Mouse (Mus musculus): ENCODE results near the gene Hax1. TPM values are rescaled to one million over a fixed set of nuclear protein-coding genes. Genes with fewer than 3 reads are reported as not detected.

Gene Hax1
- polyA plus RNA-seq (2016; fragmentation: Nextera tagmentation; extraction: Ambion mirVana) = 200 and 206 TPM in 2 replicates

GRCm38 (mm10) chr3:89998612-89999054, at the start of gene Hax1:
Gene Hax1 (minus strand): TSS chr3:89998780.
- H3K36me3 ChIP-seq (replicated peaks) = peaks cover 74% of the 10 kb centered on the region
- H3K4me1 ChIP-seq = peaks cover 23% of the 10 kb centered on the region
- H3K9me3 ChIP-seq = no peaks in the 10 kb centered on the region
- H3K4me3 ChIP-seq = peak within 1 kb of the TSS; percentile 77
- H3K27me3 ChIP-seq (replicated peaks; ENCODE audit: low read depth, poor library complexity, severe bottlenecking) = no peaks in the 10 kb centered on the region
- DNase-seq (ENCODE audit: low spot score) = peak; percentile 95
- peak within 1 kb of the TSS; percentile 94 for H3K27ac ChIP-seq (replicated peaks)
- WGBS = under 1% methylated on average over 26 of the region's 26 CpGs

- no peak for DNase-seq (ENCODE audit: low spot score)
- Histone ChIP-seq H3K4me1 (no peaks in the 10 kb centered on the region), H3K4me3 (no peak overlapping the region), H3K9me3 (no peaks in the 10 kb centered on the region), H3K27ac (replicated peaks) (no peak overlapping the region), H3K27me3 (replicated peaks; ENCODE audit: low read depth, poor library complexity, severe bottlenecking) (no peaks in the 10 kb centered on the region), H3K36me3 (replicated peaks) (peaks cover 100% of the 10 kb centered on the region)
- 98% methylated on average over 1 of the region's 1 CpGs for WGBS
These were observed 37.7 kb upstream of the Hax1 start for GRCm38 (mm10) chr3:90036263-90036662.

GRCm38 (mm10) chr3:90034653-90035052, 36.1 kb upstream of the Hax1 start:
- DNase-seq (ENCODE audit: low spot score) = no peak
- 90% methylated on average over 2 of the region's 2 CpGs for WGBS

GRCm38 (mm10) chr3:90016626-90017025, 18.0 kb upstream of the Hax1 start:
- Histone ChIP-seq H3K27ac (replicated peaks) (no peak overlapping the region), H3K27me3 (replicated peaks; ENCODE audit: low read depth, poor library complexity, severe bottlenecking) (no peaks in the 10 kb centered on the region), H3K4me1 (no peaks in the 10 kb centered on the region), H3K4me3 (no peak overlapping the region), H3K36me3 (replicated peaks) (peaks cover 100% of the 10 kb centered on the region), H3K9me3 (no peaks in the 10 kb centered on the region)
- no peak for DNase-seq (ENCODE audit: low spot score)
- WGBS = 94% methylated on average over 4 of the region's 4 CpGs

More at GRCm38 (mm10) chr3:90034653-90035052, 36.1 kb upstream of the Hax1 start:
- Histone ChIP-seq H3K4me3 (no peak overlapping the region), H3K4me1 (no peaks in the 10 kb centered on the region), H3K36me3 (replicated peaks) (peaks cover 100% of the 10 kb centered on the region), H3K27me3 (replicated peaks; ENCODE audit: low read depth, poor library complexity, severe bottlenecking) (no peaks in the 10 kb centered on the region), H3K9me3 (no peaks in the 10 kb centered on the region), H3K27ac (replicated peaks) (no peak overlapping the region)

- DNase-seq (ENCODE audit: low spot score) = no peak
- H3K9me3 ChIP-seq = no peaks in the 10 kb centered on the region
- 89% methylated on average over 2 of the region's 2 CpGs for WGBS
- no peak overlapping the region for H3K27ac ChIP-seq (replicated peaks)
- H3K36me3 ChIP-seq (replicated peaks) = peaks cover 100% of the 10 kb centered on the region
- no peaks in the 10 kb centered on the region for H3K27me3 ChIP-seq (replicated peaks; ENCODE audit: low read depth, poor library complexity, severe bottlenecking)
- H3K4me3 ChIP-seq = no peak overlapping the region
- no peaks in the 10 kb centered on the region for H3K4me1 ChIP-seq
These were observed 11.7 kb upstream of the Hax1 start for GRCm38 (mm10) chr3:90010291-90010690.

GRCm38 (mm10) chr3:90004091-90004796, 5.7 kb upstream of the Hax1 start:
- Histone ChIP-seq H3K9me3 (no peaks in the 10 kb centered on the region), H3K27me3 (replicated peaks; ENCODE audit: low read depth, poor library complexity, severe bottlenecking) (no peaks in the 10 kb centered on the region), H3K4me3 (no peak overlapping the region), H3K36me3 (replicated peaks) (peaks cover 95% of the 10 kb centered on the region), H3K4me1 (peaks cover 7% of the 10 kb centered on the region), H3K27ac (replicated peaks) (no peak overlapping the region)
- DNase-seq (ENCODE audit: low spot score) = no peak
- WGBS = 84% methylated on average over 3 of the region's 3 CpGs

GRCm38 (mm10) chr3:89999830-90000229, 1.2 kb upstream of the Hax1 start:
- H3K27me3 ChIP-seq (replicated peaks; ENCODE audit: low read depth, poor library complexity, severe bottlenecking) = no peaks in the 10 kb centered on the region
- peak overlapping the region; percentile 77 for H3K4me3 ChIP-seq
- 85% methylated on average over 4 of the region's 4 CpGs for WGBS
- no peak for DNase-seq (ENCODE audit: low spot score)
- peaks cover 75% of the 10 kb centered on the region for H3K36me3 ChIP-seq (replicated peaks)
- H3K27ac ChIP-seq (replicated peaks) = peak overlapping the region; percentile 94
- H3K4me1 ChIP-seq = peaks cover 23% of the 10 kb centered on the region
- no peaks in the 10 kb centered on the region for H3K9me3 ChIP-seq

GRCm38 (mm10) chr3:89999090-89999489, 510 bp upstream of the Hax1 start:
- Histone ChIP-seq H3K27ac (replicated peaks) (peak overlapping the region; percentile 94), H3K4me1 (peaks cover 23% of the 10 kb centered on the region), H3K9me3 (no peaks in the 10 kb centered on the region), H3K36me3 (replicated peaks) (peaks cover 74% of the 10 kb centered on the region), H3K27me3 (replicated peaks; ENCODE audit: low read depth, poor library complexity, severe bottlenecking) (no peaks in the 10 kb centered on the region), H3K4me3 (peak overlapping the region; percentile 77)
- WGBS = 12% methylated on average over 8 of the region's 8 CpGs
- DNase-seq (ENCODE audit: low spot score) = peak; percentile 71

GRCm38 (mm10) chr3:89997791-89998495, 637 bp downstream of the Hax1 start:
- peak; percentile 61 for DNase-seq (ENCODE audit: low spot score)
- H3K4me1 ChIP-seq = peaks cover 23% of the 10 kb centered on the region
- H3K4me3 ChIP-seq = peak overlapping the region; percentile 77
- WGBS = 11% methylated on average over 23 of the region's 23 CpGs
- H3K27me3 ChIP-seq (replicated peaks; ENCODE audit: low read depth, poor library complexity, severe bottlenecking) = no peaks in the 10 kb centered on the region
- H3K9me3 ChIP-seq = no peaks in the 10 kb centered on the region
- H3K27ac ChIP-seq (replicated peaks) = peak overlapping the region; percentile 94
- peaks cover 72% of the 10 kb centered on the region for H3K36me3 ChIP-seq (replicated peaks)

- Histone ChIP-seq H3K27ac (replicated peaks) (no peak overlapping the region), H3K4me3 (no peak overlapping the region), H3K9me3 (no peaks in the 10 kb centered on the region), H3K4me1 (peaks cover 23% of the 10 kb centered on the region), H3K36me3 (replicated peaks) (peaks cover 51% of the 10 kb centered on the region), H3K27me3 (replicated peaks; ENCODE audit: low read depth, poor library complexity, severe bottlenecking) (no peaks in the 10 kb centered on the region)
- WGBS = 89% methylated on average over 5 of the region's 5 CpGs
- no peak for DNase-seq (ENCODE audit: low spot score)
These were observed 3.6 kb downstream of the Hax1 start for GRCm38 (mm10) chr3:89994807-89995515.

- H3K27ac ChIP-seq (replicated peaks) = no peak overlapping the region
- H3K27me3 ChIP-seq (replicated peaks; ENCODE audit: low read depth, poor library complexity, severe bottlenecking) = no peaks in the 10 kb centered on the region
- H3K36me3 ChIP-seq (replicated peaks) = peaks cover 8% of the 10 kb centered on the region
- H3K4me3 ChIP-seq = no peak overlapping the region
- no peaks in the 10 kb centered on the region for H3K4me1 ChIP-seq
- H3K9me3 ChIP-seq = no peaks in the 10 kb centered on the region
- no peak for DNase-seq (ENCODE audit: low spot score)
- WGBS = 90% methylated on average over 4 of the region's 4 CpGs
These were observed 10.8 kb downstream of the Hax1 start for GRCm38 (mm10) chr3:89987822-89988221.

GRCm38 (mm10) chr3:89987211-89987610, 11.4 kb downstream of the Hax1 start:
- Histone ChIP-seq H3K36me3 (replicated peaks) (peaks cover 2% of the 10 kb centered on the region), H3K4me1 (no peaks in the 10 kb centered on the region), H3K27me3 (replicated peaks; ENCODE audit: low read depth, poor library complexity, severe bottlenecking) (no peaks in the 10 kb centered on the region), H3K4me3 (no peak overlapping the region), H3K9me3 (no peaks in the 10 kb centered on the region), H3K27ac (replicated peaks) (no peak overlapping the region)
- WGBS = 62% methylated on average over 3 of the region's 3 CpGs
- no peak for DNase-seq (ENCODE audit: low spot score)

All from embryonic facial prominence, embryonic 10.5 days (tissue).